Mouse (Mus musculus) liver, embryonic 13.5 days (tissue): Measurements from ENCODE around the gene Zg16. TPM values are rescaled to one million over a fixed set of nuclear protein-coding genes. Genes with fewer than 3 reads are reported as not detected.

ENCODE experiments used
- ATAC-seq: fragments of 200-750 bp; cut with Nextera tagmentation; 2 replicates; pipeline ENCODE4 v1.8.0; 2017; ENCODE audit warnings: low read depth, mild to moderate bottlenecking, moderate number of reproducible peaks, moderate library complexity
- DNase-seq: peaks from one replicate; pipeline ENCODE4 v3.0.0; 2022
- H3K27ac ChIP-seq: fragments of 300-500 bp; sonication (generic); 2 replicates; pipeline ENCODE4 v1.5.1; 2015; ENCODE audit warnings: moderate library complexity, mild to moderate bottlenecking, inconsistent platforms
- H3K27me3 ChIP-seq: fragments of 300-500 bp; sonication (generic); 2 replicates; pipeline ENCODE4 v1.6.1; 2015; ENCODE audit warnings: mild to moderate bottlenecking, inconsistent platforms
- H3K36me3 ChIP-seq: fragments of 300-500 bp; sonication (generic); 2 replicates; pipeline ENCODE4 v1.6.1; 2015; ENCODE audit warnings: mild to moderate bottlenecking, inconsistent platforms
- H3K4me1 ChIP-seq: fragments of 300-500 bp; sonication (generic); replicated peaks from 2 replicates; pipeline ENCODE4 v1.6.1; 2015; ENCODE audit warnings: inconsistent platforms
- H3K4me2 ChIP-seq: fragments of 300-500 bp; sonication (generic); 2 replicates; pipeline ENCODE4 v1.6.1; 2015; ENCODE audit warnings: inconsistent platforms, mild to moderate bottlenecking, moderate library complexity
- H3K4me3 ChIP-seq: fragments of 300-500 bp; sonication (generic); replicated peaks from 2 replicates; pipeline ENCODE4 v1.5.1; 2015; ENCODE audit warnings: mild to moderate bottlenecking, inconsistent platforms
- H3K9ac ChIP-seq: fragments of 300-500 bp; sonication (generic); 2 replicates; pipeline ENCODE4 v1.6.1; 2015; ENCODE audit warnings: mild to moderate bottlenecking, inconsistent platforms
- H3K9me3 ChIP-seq: fragments of 300-500 bp; sonication (generic); replicated peaks from 2 replicates; pipeline ENCODE4 v1.6.1; 2016; ENCODE audit warnings: inconsistent platforms
- WGBS: fragments of 180-500 bp; shearing (Covaris S2); methylation state at CpG from one replicate; pipeline ENCODE4 v1.1.7; 2015; ENCODE audit not compliant: insufficient replicate concordance; 5-methylcytosine and 5-hydroxymethylcytosine counted together
- polyA plus RNA-seq: library from polyadenylated mRNA; unstranded; fragments of >200 nt; fragmentation: Nextera tagmentation; extraction: Ambion mirVana; gene quantifications from 2 replicates; pipeline ENCODE4 v1.2.1, GENCODE M21; 2015

Zg16 gene
- polyA plus RNA-seq, 1 experiment from 2014 or later: not detected

- Histone ChIP-seq H3K4me1 (peaks cover 74% of the 10 kb centered on the region), H3K9me3 (no peaks in the 10 kb centered on the region), H3K27ac (no peak overlapping the region; the same call in 1 of the 2 replicates), H3K4me3 (no peak overlapping the region), H3K27me3 (0 out of 2 replicates have a peak, but pooled peaks cover 3% of the 10 kb centered on the region), H3K4me2 (no peak overlapping the region), H3K36me3 (no peaks in the 10 kb centered on the region), H3K9ac (no peak overlapping the region)
- ATAC-seq (no peak), DNase-seq (no peak)
- 64% methylated on average over 11 of the region's 11 CpGs for WGBS
Measured at GRCm38 (mm10) chr7:127116331-127116935, 29.3 kb upstream of the Zg16 start.

GRCm38 (mm10) chr7:127114920-127115319 lies 27.8 kb upstream of the Zg16 start:
- no peaks in the 10 kb centered on the region for H3K27me3 ChIP-seq
- H3K27ac ChIP-seq: no peak overlapping the region
- H3K4me2 ChIP-seq: no peak overlapping the region
- H3K9ac ChIP-seq: no peak overlapping the region
- ATAC-seq (no peak), DNase-seq (no peak)
- no peak overlapping the region for H3K4me3 ChIP-seq
- H3K36me3 ChIP-seq: no peaks in the 10 kb centered on the region
- WGBS: 60% methylated on average over 11 of the region's 11 CpGs
- H3K4me1 ChIP-seq: peaks cover 82% of the 10 kb centered on the region
- no peaks in the 10 kb centered on the region for H3K9me3 ChIP-seq

- Histone ChIP-seq H3K9me3 (no peaks in the 10 kb centered on the region), H3K9ac (no peak overlapping the region), H3K4me1 (peaks cover 75% of the 10 kb centered on the region), H3K4me2 (no peak overlapping the region), H3K36me3 (no peaks in the 10 kb centered on the region), H3K27ac (no peak overlapping the region), H3K4me3 (no peak overlapping the region), H3K27me3 (no peaks in the 10 kb centered on the region)
- DNase-seq (no peak), ATAC-seq (no peak)
- 47% methylated on average over 12 of the region's 12 CpGs for WGBS
Measured at GRCm38 (mm10) chr7:127113614-127114259, 26.6 kb upstream of the Zg16 start.

- Histone ChIP-seq H3K9ac (0 out of 2 replicates have a peak overlapping the region, but pooled peaks have one; percentile 4), H3K27ac (no peak overlapping the region), H3K4me3 (no peak overlapping the region), H3K4me2 (no peak overlapping the region), H3K27me3 (no peaks in the 10 kb centered on the region), H3K36me3 (no peaks in the 10 kb centered on the region), H3K9me3 (no peaks in the 10 kb centered on the region), H3K4me1 (peaks cover 69% of the 10 kb centered on the region)
- no peak for DNase-seq
- WGBS: 38% methylated on average over 9 of the region's 9 CpGs
- ATAC-seq: no peak
Measured at GRCm38 (mm10) chr7:127112921-127113597, 25.9 kb upstream of the Zg16 start.

- H3K9ac ChIP-seq: no peak overlapping the region; the same call in 1 of the 2 replicates
- H3K9me3 ChIP-seq: no peaks in the 10 kb centered on the region
- no peak overlapping the region for H3K4me3 ChIP-seq
- H3K4me2 ChIP-seq: no peak overlapping the region
- no peaks in the 10 kb centered on the region for H3K27me3 ChIP-seq
- H3K36me3 ChIP-seq: no peaks in the 10 kb centered on the region
- H3K4me1 ChIP-seq: peaks cover 62% of the 10 kb centered on the region
- DNase-seq: no peak
- H3K27ac ChIP-seq: no peak overlapping the region
- no peak for ATAC-seq
- WGBS: 66% methylated on average over 12 of the region's 12 CpGs
Measured at GRCm38 (mm10) chr7:127112251-127112841, 25.2 kb upstream of the Zg16 start.

GRCm38 (mm10) chr7:127111461-127111860 lies 24.3 kb upstream of the Zg16 start:
- Histone ChIP-seq H3K27ac (no peak overlapping the region), H3K4me3 (no peak overlapping the region), H3K9me3 (no peaks in the 10 kb centered on the region), H3K4me1 (peaks cover 53% of the 10 kb centered on the region), H3K27me3 (no peaks in the 10 kb centered on the region), H3K4me2 (no peak overlapping the region), H3K9ac (no peak overlapping the region), H3K36me3 (no peaks in the 10 kb centered on the region)
- DNase-seq (peak; percentile 72), ATAC-seq (peak; percentile 49)
- 43% methylated on average over 6 of the region's 6 CpGs for WGBS

GRCm38 (mm10) chr7:127110239-127111007 lies 23.3 kb upstream of the Zg16 start:
- no peak overlapping the region for H3K4me2 ChIP-seq
- 39% methylated on average over 18 of the region's 18 CpGs for WGBS
- ATAC-seq: peak; percentile 45

GRCm38 (mm10) chr7:127105551-127105950 lies 18.4 kb upstream of the Zg16 start:
- Histone ChIP-seq H3K27me3 (no peaks in the 10 kb centered on the region), H3K4me1 (peaks cover 27% of the 10 kb centered on the region), H3K4me3 (no peak overlapping the region), H3K4me2 (no peak overlapping the region), H3K9me3 (no peaks in the 10 kb centered on the region), H3K9ac (no peak overlapping the region), H3K27ac (no peak overlapping the region), H3K36me3 (no peaks in the 10 kb centered on the region)
- no peak for ATAC-seq
- 65% methylated on average over 7 of the region's 7 CpGs for WGBS
- DNase-seq: no peak

More at GRCm38 (mm10) chr7:127110239-127111007, 23.3 kb upstream of the Zg16 start:
- no peaks in the 10 kb centered on the region for H3K27me3 ChIP-seq
- no peak overlapping the region for H3K4me3 ChIP-seq
- H3K27ac ChIP-seq: no peak overlapping the region
- no peaks in the 10 kb centered on the region for H3K36me3 ChIP-seq
- no peaks in the 10 kb centered on the region for H3K9me3 ChIP-seq
- DNase-seq: peak; percentile 38
- no peak overlapping the region for H3K9ac ChIP-seq
- H3K4me1 ChIP-seq: peaks cover 48% of the 10 kb centered on the region

GRCm38 (mm10) chr7:127104560-127105332 lies 17.6 kb upstream of the Zg16 start:
- Histone ChIP-seq H3K9ac (peak overlapping the region; percentile 11), H3K4me3 (peak overlapping the region; percentile 25; the same call in 1 of the 2 replicates), H3K27me3 (no peaks in the 10 kb centered on the region), H3K4me1 (peaks cover 25% of the 10 kb centered on the region), H3K9me3 (no peaks in the 10 kb centered on the region), H3K36me3 (no peaks in the 10 kb centered on the region), H3K27ac (no peak overlapping the region), H3K4me2 (peak overlapping the region; percentile 55)
- ATAC-seq (peak; percentile 25; the same call in 1 of the 2 replicates), DNase-seq (peak; percentile 56)
- 15% methylated on average over 17 of the region's 17 CpGs for WGBS

GRCm38 (mm10) chr7:127103960-127104359 lies 16.8 kb upstream of the Zg16 start:
- Histone ChIP-seq H3K9ac (no peak overlapping the region), H3K36me3 (no peaks in the 10 kb centered on the region), H3K4me2 (no peak overlapping the region), H3K27ac (no peak overlapping the region), H3K27me3 (no peaks in the 10 kb centered on the region), H3K4me3 (no peak overlapping the region), H3K4me1 (peaks cover 24% of the 10 kb centered on the region), H3K9me3 (no peaks in the 10 kb centered on the region)
- ATAC-seq (0 out of 2 replicates have a peak, but pooled peaks have one; percentile 29), DNase-seq (no peak)
- 55% methylated on average over 6 of the region's 6 CpGs for WGBS
